Mouse (Mus musculus): ENCODE measurements around the gene Ankrd12. TPM values are rescaled to one million over a fixed set of nuclear protein-coding genes. Genes with fewer than 3 reads are reported as not detected.
A peak's percentile ranks its signal among the peaks of the same experiment; 100 is the strongest.

Ankrd12 gene
- total RNA-seq (2014; rRNA removed) = 37.2 and 41.5 TPM in 2 replicates
- polyA plus RNA-seq (2015; fragmentation: Nextera tagmentation; extraction: Ambion mirVana) = 171 and 173 TPM in 2 replicates

DNA sequence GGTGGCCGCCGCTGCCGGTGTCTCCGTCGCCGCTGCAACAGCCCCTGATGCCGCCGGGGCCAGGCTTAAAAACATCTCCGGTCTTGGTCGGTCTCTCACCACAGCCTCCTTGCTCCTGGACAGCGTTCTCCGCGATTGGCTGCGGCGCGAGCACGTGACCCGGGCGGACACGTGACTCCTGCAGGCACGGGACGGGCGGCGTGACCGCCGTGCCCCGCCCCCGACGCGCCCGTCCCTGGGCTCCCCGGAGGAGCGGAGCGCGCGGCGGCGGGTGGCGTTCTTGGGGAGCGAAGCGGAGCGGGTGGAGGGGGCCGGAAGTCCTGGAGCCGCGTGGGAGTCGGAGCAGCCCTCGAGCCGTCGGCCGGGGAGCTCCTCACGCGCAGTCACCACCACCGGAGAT is at the start of gene Ankrd12:
TSS of gene Ankrd12 (minus strand) at position 156 of the 400 bp plus-strand sequence.
- peak within 1 kb of the TSS; percentile 98 for H3K27ac ChIP-seq
- H3K36me3 ChIP-seq (ENCODE audit: insufficient read depth, low read length) = peaks cover 4% of the 10 kb centered on the region; the same call in 1 of the 2 replicates
- H3K4me2 ChIP-seq (ENCODE audit: low read depth, low read length) = peak within 1 kb of the TSS; percentile 76
- peak within 1 kb of the TSS; percentile 92 for H3K9ac ChIP-seq (replicated peaks; ENCODE audit: low read length)
- no peak for TF ChIP-seq CTCF (IDR thresholded peaks at IDR 0.05; ENCODE audit: low read depth)
- peak; percentile 97 for DNase-seq (ENCODE audit: low spot score)
- ATAC-seq = peak; percentile 99
- no peaks in the 10 kb centered on the region for H3K27me3 ChIP-seq (ENCODE audit: insufficient read depth, low read length)
- H3K4me3 ChIP-seq (ENCODE audit: low read length) = peak within 1 kb of the TSS; percentile 95
- H3K4me1 ChIP-seq (ENCODE audit: insufficient read depth, low read length) = peaks cover 5% of the 10 kb centered on the region; the same call in 1 of the 2 replicates
- under 1% methylated on average over 49 of the region's 53 CpGs for WGBS
- no peaks in the 10 kb centered on the region for H3K9me3 ChIP-seq (ENCODE audit: low read length)

DNA sequence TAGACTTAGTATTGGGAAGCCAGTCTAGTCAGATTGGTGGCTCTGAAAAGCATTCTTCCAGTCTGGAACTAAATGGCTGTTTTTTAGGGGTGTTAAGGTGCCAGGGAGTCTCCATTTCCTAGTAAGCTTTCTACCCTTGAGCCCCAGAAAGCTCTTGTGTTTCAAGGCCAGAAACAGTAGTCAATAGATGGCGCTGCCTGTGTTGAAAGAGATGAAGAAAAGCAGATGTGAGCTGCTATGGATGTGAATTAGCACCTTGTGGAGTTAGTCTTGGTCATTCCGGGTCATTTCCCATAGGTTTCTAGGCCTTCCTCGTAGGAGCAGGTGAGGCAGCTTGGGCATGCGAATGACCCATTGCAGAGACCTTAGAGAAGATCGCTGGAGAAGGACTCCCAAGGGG is 48.3 kb upstream of the Ankrd12 start:
- H3K36me3 ChIP-seq (ENCODE audit: insufficient read depth, low read length) = 0 out of 2 replicates have a peak, but pooled peaks cover 4% of the 10 kb centered on the region
- no peak; the same call in 1 of the 2 replicates for TF ChIP-seq CTCF (IDR thresholded peaks at IDR 0.05; ENCODE audit: low read depth)
- H3K27ac ChIP-seq = no peak overlapping the region
- ATAC-seq (no peak), DNase-seq (ENCODE audit: low spot score) (peak; percentile 8)
- H3K9ac ChIP-seq (replicated peaks; ENCODE audit: low read length) = no peak overlapping the region
- no peak overlapping the region for H3K4me2 ChIP-seq (ENCODE audit: low read depth, low read length)
- H3K4me1 ChIP-seq (ENCODE audit: insufficient read depth, low read length) = no peaks in the 10 kb centered on the region
- H3K4me3 ChIP-seq (ENCODE audit: low read length) = no peak overlapping the region
- H3K27me3 ChIP-seq (ENCODE audit: insufficient read depth, low read length) = no peaks in the 10 kb centered on the region
- H3K9me3 ChIP-seq (ENCODE audit: low read length) = no peaks in the 10 kb centered on the region
- 76% methylated on average over 5 of the region's 5 CpGs for WGBS

DNA sequence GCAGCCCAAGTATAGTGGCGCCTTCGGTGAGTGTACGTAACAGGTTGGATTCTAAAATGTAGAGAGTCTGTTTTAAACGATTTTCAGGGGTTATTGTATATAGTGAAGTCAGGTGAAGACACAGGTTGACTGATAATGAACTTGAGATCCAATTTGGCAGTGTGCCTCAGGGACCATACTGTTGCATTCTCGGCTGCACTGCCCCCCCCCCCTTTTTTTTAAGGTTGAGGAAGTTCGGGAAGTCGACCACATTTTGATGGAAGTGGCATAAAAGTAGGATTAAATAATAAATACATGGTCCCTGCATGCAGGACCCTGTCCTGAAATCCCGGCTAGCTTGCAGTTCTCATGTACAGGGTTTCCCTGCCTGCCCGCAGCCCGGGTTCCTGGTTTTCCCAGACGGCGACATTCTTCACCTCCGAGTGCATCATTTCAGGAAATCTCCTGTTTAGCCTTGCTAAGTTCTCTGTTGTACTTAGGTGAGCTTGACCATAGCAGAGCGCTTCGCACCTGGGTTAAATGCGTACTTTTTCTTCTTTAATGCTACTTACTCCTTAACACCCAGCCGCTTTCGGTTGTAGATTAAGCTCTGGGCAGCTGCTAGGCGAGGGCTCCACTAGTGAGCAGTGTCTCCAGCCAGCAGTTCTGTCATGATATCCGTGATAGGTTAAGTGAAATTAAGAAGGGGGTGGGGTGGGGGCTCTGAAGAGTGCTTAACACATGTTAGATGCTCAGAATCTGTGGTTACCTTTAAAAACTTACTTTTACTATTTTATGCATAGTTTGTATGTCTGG is 47.1 kb upstream of the Ankrd12 start:
- Histone ChIP-seq H3K36me3 (ENCODE audit: insufficient read depth, low read length) (peaks cover 13% of the 10 kb centered on the region), H3K4me3 (ENCODE audit: low read length) (peak overlapping the region; percentile 80), H3K27me3 (ENCODE audit: insufficient read depth, low read length) (no peaks in the 10 kb centered on the region), H3K27ac (peak overlapping the region; percentile 69; the same call in 1 of the 2 replicates), H3K4me1 (ENCODE audit: insufficient read depth, low read length) (no peaks in the 10 kb centered on the region), H3K4me2 (ENCODE audit: low read depth, low read length) (peak overlapping the region; percentile 75), H3K9me3 (ENCODE audit: low read length) (no peaks in the 10 kb centered on the region), H3K9ac (replicated peaks; ENCODE audit: low read length) (peak overlapping the region; percentile 38; the same call in 1 of the 2 replicates)
- WGBS = 3% methylated on average over 20 of the region's 20 CpGs
- DNase-seq (ENCODE audit: low spot score) = no peak
- TF ChIP-seq CTCF (IDR thresholded peaks at IDR 0.05; ENCODE audit: low read depth) = no peak
- no peak for ATAC-seq

DNA sequence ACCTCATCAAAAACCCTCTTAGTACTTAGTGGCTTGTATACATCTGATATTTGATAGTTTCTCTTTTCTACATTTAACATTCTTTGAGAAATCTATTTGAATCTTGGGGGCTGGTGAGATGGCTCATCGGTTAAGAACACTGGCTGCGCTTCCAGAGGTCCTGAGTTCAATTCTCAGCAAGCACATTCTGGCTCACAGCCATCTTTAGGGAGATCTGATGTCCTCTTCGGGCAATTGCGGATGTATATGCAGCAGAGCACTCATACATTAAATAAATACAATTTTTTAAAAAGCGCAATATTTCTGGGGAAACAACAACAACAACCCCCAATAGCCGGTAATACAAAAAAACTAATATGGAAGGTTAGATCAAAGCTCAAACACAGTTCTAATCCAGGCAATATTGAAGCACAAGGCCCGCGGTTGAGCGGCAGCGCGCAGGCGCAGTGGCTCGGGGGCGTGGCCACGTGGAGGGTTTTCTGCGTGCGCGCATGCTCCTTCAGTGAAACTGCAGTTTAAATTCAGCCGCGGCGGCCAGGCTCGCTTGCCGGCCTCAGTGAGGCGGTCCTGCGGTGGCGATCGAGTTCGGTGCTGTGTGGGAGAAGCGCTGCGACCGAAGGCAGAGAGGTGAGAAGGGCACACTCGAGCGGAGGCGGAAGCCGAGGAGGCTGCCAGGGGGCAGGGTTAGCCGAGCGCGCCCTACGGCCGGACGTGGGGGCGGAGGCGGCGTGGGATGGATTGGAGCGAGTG is 46.4 kb upstream of the Ankrd12 start, which contains the start of gene Ddx11:
TSS of gene Ddx11 (plus strand) at position 455 of the 750 bp plus-strand sequence.
- 4% methylated on average over 44 of the region's 45 CpGs for WGBS
- Histone ChIP-seq H3K4me3 (ENCODE audit: low read length) (peak within 1 kb of the TSS; percentile 80), H3K9me3 (ENCODE audit: low read length) (no peaks in the 10 kb centered on the region), H3K9ac (replicated peaks; ENCODE audit: low read length) (peak within 1 kb of the TSS; percentile 38; the same call in 1 of the 2 replicates), H3K36me3 (ENCODE audit: insufficient read depth, low read length) (peaks cover 20% of the 10 kb centered on the region), H3K4me2 (ENCODE audit: low read depth, low read length) (peak within 1 kb of the TSS; percentile 75), H3K4me1 (ENCODE audit: insufficient read depth, low read length) (no peaks in the 10 kb centered on the region), H3K27ac (peak within 1 kb of the TSS; percentile 69), H3K27me3 (ENCODE audit: insufficient read depth, low read length) (no peaks in the 10 kb centered on the region)
- peak; percentile 83 for ATAC-seq
- DNase-seq (ENCODE audit: low spot score) = peak; percentile 95
- no peak for TF ChIP-seq CTCF (IDR thresholded peaks at IDR 0.05; ENCODE audit: low read depth)

DNA sequence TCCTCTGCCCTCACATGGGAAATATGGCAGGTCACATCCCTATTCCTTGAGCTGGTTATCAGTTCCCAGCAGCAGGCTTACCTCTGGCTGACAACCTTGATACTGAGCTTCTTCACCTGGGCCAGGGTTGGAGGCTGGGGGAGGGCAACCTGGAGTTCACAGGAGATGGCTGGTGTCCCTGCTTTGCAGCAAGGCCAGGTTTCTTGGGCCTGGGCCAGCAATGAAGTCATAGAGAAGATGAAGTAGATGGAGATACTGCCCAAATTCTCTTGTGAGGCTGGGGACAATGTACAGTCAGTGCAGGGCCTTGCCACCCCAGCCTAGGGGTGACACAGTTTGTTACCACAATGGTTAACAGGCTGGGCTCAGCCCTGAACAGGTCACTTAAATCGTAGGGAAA is 43.8 kb upstream of the Ankrd12 start:
- Histone ChIP-seq H3K4me1 (ENCODE audit: insufficient read depth, low read length) (no peaks in the 10 kb centered on the region), H3K9ac (replicated peaks; ENCODE audit: low read length) (no peak overlapping the region), H3K4me2 (ENCODE audit: low read depth, low read length) (no peak overlapping the region), H3K4me3 (ENCODE audit: low read length) (no peak overlapping the region), H3K9me3 (ENCODE audit: low read length) (no peaks in the 10 kb centered on the region), H3K36me3 (ENCODE audit: insufficient read depth, low read length) (peaks cover 45% of the 10 kb centered on the region), H3K27me3 (ENCODE audit: insufficient read depth, low read length) (no peaks in the 10 kb centered on the region), H3K27ac (no peak overlapping the region)
- DNase-seq (ENCODE audit: low spot score) = no peak
- WGBS = 86% methylated on average over 1 of the region's 1 CpGs
- no peak for TF ChIP-seq CTCF (IDR thresholded peaks at IDR 0.05; ENCODE audit: low read depth)
- ATAC-seq = no peak

DNA sequence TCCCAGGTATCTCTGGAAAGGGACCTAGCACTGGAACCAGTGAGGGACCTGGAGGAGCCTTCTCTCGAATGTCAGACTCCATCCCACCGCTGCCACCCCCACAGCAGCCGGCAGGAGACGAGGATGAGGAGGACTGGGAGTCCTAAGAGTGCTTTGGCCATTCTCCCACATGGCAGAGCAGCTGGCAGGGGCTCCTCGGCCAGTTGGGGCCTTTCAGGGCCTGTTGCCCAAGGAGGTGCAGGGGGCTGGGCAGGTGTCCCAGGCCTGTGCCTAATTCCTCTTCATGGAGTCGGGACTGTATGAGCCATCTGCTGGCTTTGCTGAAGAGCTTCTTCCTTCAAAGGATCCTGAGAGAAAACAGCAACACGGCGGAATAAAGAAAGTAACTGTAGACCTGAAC is 42.1 kb upstream of the Ankrd12 start:
- H3K4me1 ChIP-seq (ENCODE audit: insufficient read depth, low read length) = no peaks in the 10 kb centered on the region
- no peaks in the 10 kb centered on the region for H3K27me3 ChIP-seq (ENCODE audit: insufficient read depth, low read length)
- peaks cover 61% of the 10 kb centered on the region for H3K36me3 ChIP-seq (ENCODE audit: insufficient read depth, low read length)
- TF ChIP-seq CTCF (IDR thresholded peaks at IDR 0.05; ENCODE audit: low read depth) = no peak
- DNase-seq (ENCODE audit: low spot score) (no peak), ATAC-seq (no peak)
- no peak overlapping the region for H3K4me3 ChIP-seq (ENCODE audit: low read length)
- H3K9ac ChIP-seq (replicated peaks; ENCODE audit: low read length) = no peak overlapping the region
- no peak overlapping the region for H3K27ac ChIP-seq
- H3K9me3 ChIP-seq (ENCODE audit: low read length) = no peaks in the 10 kb centered on the region
- H3K4me2 ChIP-seq (ENCODE audit: low read depth, low read length) = no peak overlapping the region
- WGBS = 66% methylated on average over 8 of the region's 8 CpGs
